Comparison of ENCODE assay signal across 13 mouse cellular contexts in the genomic region with DNA sequence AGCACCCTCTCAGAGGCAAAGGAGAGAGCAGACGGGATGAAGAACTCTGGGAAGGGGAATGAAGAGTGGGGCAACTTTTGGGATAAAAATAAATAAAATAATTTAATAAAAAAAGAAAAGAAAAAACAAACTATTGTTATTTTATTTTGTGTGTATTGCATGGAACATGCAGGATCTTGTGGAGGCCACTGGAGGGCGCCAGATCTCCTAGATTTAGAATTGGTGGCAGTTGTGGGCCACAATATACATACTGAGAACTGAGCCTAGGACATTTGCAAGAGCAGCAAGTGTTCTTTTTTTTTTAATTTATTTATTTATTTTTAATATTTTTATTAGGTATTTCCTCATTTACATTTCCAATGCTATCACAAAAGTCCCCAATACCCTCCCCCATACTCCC.
DNase-seq lines count a peak whose midpoint lies in the region; ATAC-seq and TF ChIP-seq lines count a peak whose summit lies in the region.
"Had no signal": no experiment of that assay in that cellular context is flagged by ENCODE, and none has a peak within 500 bp of the region (broad histone marks: within the 10 kb centered on the region; RNA-seq: fewer than 3 reads in every experiment).

No protein-coding gene starts in this region.

- no peak overlapping the region for H3K27ac ChIP-seq in intestine, postnatal 0 days (ENCODE audit: low read depth, low read length)
- H3K27ac ChIP-seq in intestine, embryonic 15.5 days: no peak overlapping the region
- H3K27ac ChIP-seq: forebrain, embryonic 12.5 days had no signal

- DNase-seq in 3T3-L1 (ENCODE audit: low read depth, low spot score) (peak; percentile 10), A20 (ENCODE audit: low read depth, low spot score) (peak; percentile 47), ZHBTc4 (ENCODE audit: low read depth, low spot score) (peak; percentile 42)
- DNase-seq in spleen, postnatal 10 days (ENCODE audit: low spot score in 2 of 2): no peak
- DNase-seq: gastrocnemius, postnatal 10 days; kidney, adult 8-10 months; lung, postnatal 36 days; right cerebral cortex, postnatal 4 days had no signal

- WGBS in intestine, postnatal 0 days: 38% methylated on average over 2 of the region's 2 CpGs
- WGBS in intestine, embryonic 15.5 days: 37% methylated on average over 2 of the region's 2 CpGs

- H3K27me3 ChIP-seq in intestine, postnatal 0 days (replicated peaks; ENCODE audit: control insufficient read depth, insufficient read depth, low read length): no peaks in the 10 kb centered on the region
- no peaks in the 10 kb centered on the region for H3K27me3 ChIP-seq in intestine, embryonic 15.5 days (replicated peaks)
- H3K27me3 ChIP-seq: forebrain, embryonic 12.5 days had no signal

- no peak overlapping the region for H3K4me3 ChIP-seq in intestine, postnatal 0 days (ENCODE audit: low read depth, low read length)
- no peak overlapping the region for H3K4me3 ChIP-seq in intestine, embryonic 15.5 days (replicated peaks)
- H3K4me3 ChIP-seq: forebrain, embryonic 12.5 days had no signal

- no peaks in the 10 kb centered on the region for H3K36me3 ChIP-seq in intestine, postnatal 0 days (ENCODE audit: control insufficient read depth, insufficient read depth)
- no peaks in the 10 kb centered on the region for H3K36me3 ChIP-seq in intestine, embryonic 15.5 days
- H3K36me3 ChIP-seq: forebrain, embryonic 12.5 days had no signal

- H3K4me1 ChIP-seq in intestine, postnatal 0 days (replicated peaks; ENCODE audit: control insufficient read depth, insufficient read depth, low read length): no peaks in the 10 kb centered on the region
- no peaks in the 10 kb centered on the region for H3K4me1 ChIP-seq in intestine, embryonic 15.5 days (replicated peaks)
- H3K4me1 ChIP-seq: forebrain, embryonic 12.5 days had no signal

- no peak overlapping the region for H3K4me2 ChIP-seq in intestine, postnatal 0 days (replicated peaks; ENCODE audit: low read depth)
- H3K4me2 ChIP-seq in intestine, embryonic 15.5 days (replicated peaks): no peak overlapping the region
- H3K4me2 ChIP-seq: forebrain, embryonic 12.5 days; heart, embryonic 11.5 days had no signal

- ATAC-seq in intestine, postnatal 0 days: no peak
- no peak for ATAC-seq in intestine, embryonic 15.5 days
- ATAC-seq in cerebellum, adult (ENCODE audit: insufficient number of reproducible peaks, low FRiP score, low TSS enrichment): no peak

- peak; percentile 47 for TF ChIP-seq CTCF in intestine, postnatal 0 days (IDR thresholded peaks at IDR 0.05; ENCODE audit: low read depth)

- no peaks in the 10 kb centered on the region for H3K9me3 ChIP-seq in intestine, postnatal 0 days (ENCODE audit: control insufficient read depth)
- H3K9me3 ChIP-seq in intestine, embryonic 15.5 days: no peaks in the 10 kb centered on the region
- H3K9me3 ChIP-seq: forebrain, embryonic 12.5 days had no signal

- H3K9ac ChIP-seq in intestine, postnatal 0 days (ENCODE audit: low read depth, low read length): no peak overlapping the region
- no peak overlapping the region for H3K9ac ChIP-seq in intestine, embryonic 15.5 days
- H3K9ac ChIP-seq: forebrain, embryonic 12.5 days had no signal

Comparison
In these comparisons a context has a peak if more than half of its experiments do, and no peak if none do; other contexts are left out.
1. DNase-seq: peak in 3T3-L1 (single experiment), A20 (single experiment) and ZHBTc4 (single experiment); none in spleen, postnatal 10 days (0 of 2).